Comparison of ENCODE assay signal across 13 mouse cellular contexts in the genomic region with DNA sequence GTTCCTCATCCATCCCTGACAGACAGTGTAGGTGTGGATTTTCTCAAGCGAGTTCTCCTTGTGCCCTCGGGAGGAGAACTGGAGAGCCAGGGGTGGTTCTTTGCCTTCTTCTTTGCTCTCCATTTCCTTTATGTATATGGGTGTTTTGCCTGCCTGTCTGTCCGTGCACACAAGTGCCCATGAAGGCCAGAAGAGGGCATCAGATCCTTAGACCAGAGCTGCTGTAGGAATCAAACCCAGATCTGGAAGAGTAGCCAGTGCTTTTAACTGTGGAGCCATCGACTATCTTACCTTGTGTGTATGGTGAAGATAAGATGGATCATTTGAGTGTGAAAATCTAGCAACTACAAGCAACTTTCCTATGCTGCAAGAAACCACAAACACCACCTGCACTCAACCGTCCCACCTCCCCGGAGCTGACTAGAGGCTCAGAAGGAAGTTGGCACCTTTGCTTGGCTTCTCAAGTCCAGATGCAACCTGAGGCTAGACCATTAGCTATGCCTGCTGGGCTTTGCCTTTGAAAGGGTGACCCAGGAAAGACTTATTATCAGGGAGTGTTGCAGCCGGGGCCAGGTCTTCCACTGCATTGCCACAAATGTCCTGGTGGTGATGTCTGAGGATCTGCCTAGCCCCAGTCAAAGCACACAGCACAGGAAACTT. TPM values are rescaled to one million over a fixed set of nuclear protein-coding genes. Genes with fewer than 3 reads are reported as not detected.
DNase-seq lines count a peak whose midpoint lies in the region; ATAC-seq and TF ChIP-seq lines count a peak whose summit lies in the region.
"Had no signal": no experiment of that assay in that cellular context is flagged by ENCODE, and none has a peak within 500 bp of the region (broad histone marks: within the 10 kb centered on the region; RNA-seq: fewer than 3 reads in every experiment).

No protein-coding gene starts in this region.

- DNase-seq in heart, postnatal 0 days (ENCODE audit: low spot score): no peak
- no peak for DNase-seq in heart, postnatal 10 days
- DNase-seq in midbrain, postnatal 0 days (ENCODE audit: low spot score): no peak
- DNase-seq in midbrain, embryonic 11.5 days (ENCODE audit: low spot score, missing footprints): no peak
- peak; percentile 25 for DNase-seq in embryo, embryonic 10.5 days (ENCODE audit: low spot score)
- peak; percentile 59 for DNase-seq in thymus, postnatal 4 days
- no peak for DNase-seq in right cerebral cortex, postnatal 4 days
- DNase-seq: gastrocnemius, postnatal 10 days; heart, postnatal 4 days had no signal

- H3K4me2 ChIP-seq in heart, postnatal 0 days (ENCODE audit: low read depth, low read length): no peak overlapping the region
- no peak overlapping the region for H3K4me2 ChIP-seq in midbrain, postnatal 0 days (ENCODE audit: low read depth, low read length, poor library complexity, severe bottlenecking)
- no peak overlapping the region for H3K4me2 ChIP-seq in midbrain, embryonic 11.5 days
- H3K4me2 ChIP-seq: limb, embryonic 12.5 days had no signal

- H3K4me3 ChIP-seq in heart, postnatal 0 days (ENCODE audit: low read depth, low read length): no peak overlapping the region
- no peak overlapping the region for H3K4me3 ChIP-seq in midbrain, postnatal 0 days (ENCODE audit: low read depth, low read length)
- H3K4me3 ChIP-seq in midbrain, embryonic 11.5 days (ENCODE audit: low read depth, low read length): no peak overlapping the region
- H3K4me3 ChIP-seq: limb, embryonic 12.5 days; megakaryocyte, embryonic 14.5 days had no signal

- no peaks in the 10 kb centered on the region for H3K36me3 ChIP-seq in heart, postnatal 0 days (replicated peaks; ENCODE audit: control insufficient read depth, insufficient read depth, low read length)
- H3K36me3 ChIP-seq in midbrain, postnatal 0 days (ENCODE audit: insufficient read depth, low read length): no peaks in the 10 kb centered on the region
- no peaks in the 10 kb centered on the region for H3K36me3 ChIP-seq in midbrain, embryonic 11.5 days (ENCODE audit: control insufficient read depth, insufficient read depth, low read length)
- H3K36me3 ChIP-seq: limb, embryonic 12.5 days had no signal

- TF ChIP-seq CTCF in heart, postnatal 0 days (IDR thresholded peaks at IDR 0.05; ENCODE audit: low read depth): peak; percentile 37
- TF ChIP-seq CTCF in midbrain, postnatal 0 days (IDR thresholded peaks at IDR 0.05): peak; percentile 30

- H3K9ac ChIP-seq in heart, postnatal 0 days (replicated peaks; ENCODE audit: low read depth, low read length): no peak overlapping the region
- no peak overlapping the region for H3K9ac ChIP-seq in midbrain, postnatal 0 days (replicated peaks; ENCODE audit: low read length, poor library complexity, severe bottlenecking)
- no peak overlapping the region for H3K9ac ChIP-seq in midbrain, embryonic 11.5 days (ENCODE audit: low read length)
- H3K9ac ChIP-seq: limb, embryonic 12.5 days had no signal

- peaks cover 3% of the 10 kb centered on the region; the same call in 1 of the 2 replicates for H3K27me3 ChIP-seq in heart, postnatal 0 days (ENCODE audit: control insufficient read depth, insufficient read depth, low read length)
- H3K27me3 ChIP-seq in midbrain, postnatal 0 days (ENCODE audit: insufficient read depth, low read length): no peaks in the 10 kb centered on the region
- no peaks in the 10 kb centered on the region for H3K27me3 ChIP-seq in midbrain, embryonic 11.5 days (ENCODE audit: control insufficient read depth, insufficient read depth, low read length)

- no peak for TF ChIP-seq EP300 in heart, postnatal 0 days (IDR thresholded peaks at IDR 0.05; ENCODE audit: low read depth)

- no peaks in the 10 kb centered on the region for H3K4me1 ChIP-seq in heart, postnatal 0 days (ENCODE audit: control insufficient read depth, insufficient read depth)
- no peaks in the 10 kb centered on the region for H3K4me1 ChIP-seq in midbrain, postnatal 0 days (ENCODE audit: insufficient read depth, low read length)
- no peaks in the 10 kb centered on the region for H3K4me1 ChIP-seq in midbrain, embryonic 11.5 days (ENCODE audit: control insufficient read depth, insufficient read depth, low read length)

- no peak overlapping the region; the same call in 1 of the 2 replicates for H3K27ac ChIP-seq in heart, postnatal 0 days (ENCODE audit: low read depth)
- H3K27ac ChIP-seq in midbrain, postnatal 0 days (ENCODE audit: low read depth, low read length): no peak overlapping the region
- H3K27ac ChIP-seq in midbrain, embryonic 11.5 days (ENCODE audit: low read depth, low read length): no peak overlapping the region
- H3K27ac ChIP-seq: limb, embryonic 12.5 days had no signal

- 37% methylated on average over 7 of the region's 7 CpGs for WGBS in heart, postnatal 0 days
- WGBS in midbrain, postnatal 0 days: 64% methylated on average over 7 of the region's 7 CpGs
- 67% methylated on average over 7 of the region's 7 CpGs for WGBS in midbrain, embryonic 11.5 days

- no peaks in the 10 kb centered on the region for H3K9me3 ChIP-seq in heart, postnatal 0 days (replicated peaks; ENCODE audit: control insufficient read depth, low read length)
- no peaks in the 10 kb centered on the region for H3K9me3 ChIP-seq in midbrain, postnatal 0 days (ENCODE audit: low read length)
- no peaks in the 10 kb centered on the region for H3K9me3 ChIP-seq in midbrain, embryonic 11.5 days (ENCODE audit: control insufficient read depth, low read length)
- H3K9me3 ChIP-seq: limb, embryonic 12.5 days; megakaryocyte, embryonic 14.5 days had no signal

- intact Hi-C loops in heart, postnatal 10 days (cut with DNase I): no loop called here

- no peak for ATAC-seq in heart, postnatal 0 days (ENCODE audit: insufficient read depth, low read depth)
- no peak for ATAC-seq in midbrain, postnatal 0 days (ENCODE audit: low FRiP score)
- no peak for ATAC-seq in midbrain, embryonic 11.5 days (ENCODE audit: low FRiP score)
- no peak for ATAC-seq in megakaryocyte, adult 5-6 weeks (ENCODE audit: poor library complexity, severe bottlenecking)

RNA-seq across cellular contexts. Expression of gene Dhcr24, which starts 27.3 kb away (rescaled TPM):
- total RNA-seq in heart, postnatal 0 days (2014; rRNA removed; ENCODE audit: low replicate concordance): 41.8 and 43.2 TPM in 2 replicates
- polyA plus RNA-seq in heart, postnatal 0 days (2015; fragmentation: Nextera tagmentation; extraction: Ambion mirVana): 1.7 and 1.9 TPM in 2 replicates
- total RNA-seq in heart, postnatal 10 days (2021): 1 to 10 TPM; 6.9 to 8.4 TPM
- total RNA-seq in midbrain, postnatal 0 days (2014; rRNA removed): 107 and 139 TPM in 2 replicates
- polyA plus RNA-seq in midbrain, postnatal 0 days (2015; fragmentation: Nextera tagmentation; extraction: Ambion mirVana): 8.0 and 8.1 TPM in 2 replicates
- 25.0 and 27.1 TPM in 2 replicates for polyA plus RNA-seq in midbrain, embryonic 11.5 days (2014; fragmentation: Nextera tagmentation; extraction: Ambion mirVana)
- total RNA-seq in megakaryocyte, adult 5-6 weeks (2015): 6.2 and 7.6 TPM in 2 replicates
- total RNA-seq in megakaryocyte, adult 5-6 weeks (2017): 5.4 and 5.7 TPM in 2 replicates

RNA-seq across cellular contexts. Expression of gene Bsnd, which starts 41.5 kb away (rescaled TPM):
- total RNA-seq in heart, postnatal 0 days (2014; rRNA removed; ENCODE audit: low replicate concordance): 0.15 TPM in 1 of 2 replicates, not detected in the other
- polyA plus RNA-seq in heart, postnatal 0 days (2015; fragmentation: Nextera tagmentation; extraction: Ambion mirVana): not detected in 2 replicates
- not detected for total RNA-seq in heart, postnatal 10 days (2021)
- total RNA-seq in midbrain, postnatal 0 days (2014; rRNA removed): 0.09 TPM in 1 of 2 replicates, not detected in the other
- polyA plus RNA-seq in midbrain, postnatal 0 days (2015; fragmentation: Nextera tagmentation; extraction: Ambion mirVana): not detected in 2 replicates
- not detected in 2 replicates for polyA plus RNA-seq in midbrain, embryonic 11.5 days (2014; fragmentation: Nextera tagmentation; extraction: Ambion mirVana)
- not detected in 2 replicates for total RNA-seq in megakaryocyte, adult 5-6 weeks (2015)
- not detected in 2 replicates for total RNA-seq in megakaryocyte, adult 5-6 weeks (2017)
- total RNA-seq: heart, postnatal 4 days had no signal
- polyA plus RNA-seq: limb, embryonic 12.5 days; neural tube, embryonic 11.5 days had no signal

Comparison
In these comparisons a context has a peak if more than half of its experiments do, and no peak if none do; other contexts are left out.
1. DNase-seq: peak in embryo, embryonic 10.5 days (single experiment) and thymus, postnatal 4 days (single experiment); none in heart, postnatal 0 days (single experiment), heart, postnatal 10 days (0 of 2), midbrain, postnatal 0 days (single experiment), midbrain, embryonic 11.5 days (single experiment) and right cerebral cortex, postnatal 4 days (single experiment).